Mouse (Mus musculus): ENCODE results near the gene Alg9. TPM values are rescaled to one million over a fixed set of nuclear protein-coding genes. Genes with fewer than 3 reads are reported as not detected.
A peak's percentile ranks its signal among the peaks of the same experiment; 100 is the strongest.

Gene Alg9
- polyA plus RNA-seq, 1 experiment from 2014 or later: 40.8 TPM

DNA sequence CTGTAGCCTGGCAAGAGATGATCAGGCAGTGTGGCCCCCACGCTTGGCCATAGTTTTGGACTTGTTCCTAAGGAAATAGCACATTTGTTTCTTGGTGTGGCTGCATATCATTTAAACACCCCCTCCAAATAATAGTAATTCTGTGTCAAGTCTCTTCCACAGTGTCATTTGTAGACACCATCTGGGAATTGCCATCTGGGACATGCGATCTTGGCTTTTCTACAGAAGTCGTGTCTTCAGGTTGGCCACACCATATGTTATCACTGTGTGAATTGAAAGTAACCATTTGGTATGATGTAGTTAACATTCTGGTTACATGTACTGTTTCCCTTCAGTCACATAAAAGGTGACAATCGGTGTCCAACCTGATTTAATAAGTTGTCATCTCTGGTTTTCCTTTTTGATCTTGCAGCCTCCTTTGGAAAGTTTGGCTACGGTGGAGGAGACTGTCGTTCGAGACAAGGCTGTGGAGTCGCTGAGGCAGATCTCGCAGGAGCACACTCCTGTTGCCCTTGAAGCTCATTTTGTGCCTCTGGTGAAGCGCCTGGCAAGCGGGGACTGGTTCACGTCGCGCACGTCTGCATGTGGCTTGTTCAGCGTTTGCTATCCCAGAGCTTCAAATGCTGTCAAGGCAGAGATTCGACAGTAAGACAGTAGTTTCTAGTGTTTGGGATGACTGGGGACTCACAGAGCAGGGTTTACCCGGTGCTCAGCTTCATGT, 86.5 kb downstream of the Alg9 start:
- ATAC-seq: no peak
- H3K27ac ChIP-seq: no peak overlapping the region
- no peaks in the 10 kb centered on the region for H3K9me3 ChIP-seq
- H3K27me3 ChIP-seq (replicated peaks): no peaks in the 10 kb centered on the region
- WGBS: 93% methylated on average over 18 of the region's 18 CpGs
- H3K36me3 ChIP-seq: peaks cover 31% of the 10 kb centered on the region
- no peak overlapping the region for H3K4me2 ChIP-seq (replicated peaks)
- H3K9ac ChIP-seq: no peak overlapping the region
- no peak overlapping the region for H3K4me3 ChIP-seq (replicated peaks)
- 0 out of 2 replicates have a peak, but pooled peaks cover 4% of the 10 kb centered on the region for H3K4me1 ChIP-seq (replicated peaks)

DNA sequence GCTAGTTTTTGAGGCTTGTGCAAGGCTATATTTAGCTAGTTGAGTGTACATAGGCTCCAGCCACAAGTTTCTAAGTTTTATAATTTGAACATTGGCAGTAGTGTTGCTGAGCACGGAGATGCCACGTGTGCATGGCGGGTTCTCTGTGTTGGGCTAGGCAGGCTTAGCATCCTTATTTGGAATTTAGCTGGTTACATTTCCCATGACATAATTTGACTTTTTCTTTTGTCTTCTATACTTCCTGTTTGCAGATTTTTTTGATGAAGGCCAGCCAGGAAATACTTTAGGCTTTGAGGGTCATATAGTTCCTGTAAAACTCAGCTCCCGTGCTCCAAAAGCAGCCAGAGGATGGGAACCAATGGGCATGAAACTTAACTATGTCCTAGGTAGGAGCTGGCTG, 89.0 kb downstream of the Alg9 start:
- Histone ChIP-seq H3K4me1 (replicated peaks) (no peaks in the 10 kb centered on the region), H3K36me3 (peaks cover 45% of the 10 kb centered on the region), H3K4me3 (replicated peaks) (no peak overlapping the region), H3K9me3 (no peaks in the 10 kb centered on the region), H3K27ac (no peak overlapping the region), H3K27me3 (replicated peaks) (no peaks in the 10 kb centered on the region), H3K4me2 (replicated peaks) (no peak overlapping the region), H3K9ac (no peak overlapping the region)
- WGBS: 85% methylated on average over 4 of the region's 4 CpGs
- no peak for ATAC-seq

- 65% methylated on average over 5 of the region's 5 CpGs for WGBS
- Histone ChIP-seq H3K9me3 (no peaks in the 10 kb centered on the region), H3K27ac (no peak overlapping the region), H3K36me3 (peaks cover 45% of the 10 kb centered on the region), H3K4me1 (replicated peaks) (no peaks in the 10 kb centered on the region), H3K4me3 (replicated peaks) (no peak overlapping the region), H3K27me3 (replicated peaks) (no peaks in the 10 kb centered on the region), H3K4me2 (replicated peaks) (no peak overlapping the region), H3K9ac (no peak overlapping the region)
- ATAC-seq: no peak
Observed at GRCm38 (mm10) chr9:50864877-50865276, 90.1 kb downstream of the Alg9 start.

- Histone ChIP-seq H3K9me3 (no peaks in the 10 kb centered on the region), H3K4me3 (replicated peaks) (no peak overlapping the region), H3K27ac (no peak overlapping the region), H3K4me2 (replicated peaks) (no peak overlapping the region), H3K9ac (no peak overlapping the region), H3K4me1 (replicated peaks) (no peaks in the 10 kb centered on the region), H3K27me3 (replicated peaks) (no peaks in the 10 kb centered on the region), H3K36me3 (peaks cover 45% of the 10 kb centered on the region)
- ATAC-seq: no peak
- 82% methylated on average over 8 of the region's 8 CpGs for WGBS
Observed at GRCm38 (mm10) chr9:50865803-50866202, 91.0 kb downstream of the Alg9 start.

DNA sequence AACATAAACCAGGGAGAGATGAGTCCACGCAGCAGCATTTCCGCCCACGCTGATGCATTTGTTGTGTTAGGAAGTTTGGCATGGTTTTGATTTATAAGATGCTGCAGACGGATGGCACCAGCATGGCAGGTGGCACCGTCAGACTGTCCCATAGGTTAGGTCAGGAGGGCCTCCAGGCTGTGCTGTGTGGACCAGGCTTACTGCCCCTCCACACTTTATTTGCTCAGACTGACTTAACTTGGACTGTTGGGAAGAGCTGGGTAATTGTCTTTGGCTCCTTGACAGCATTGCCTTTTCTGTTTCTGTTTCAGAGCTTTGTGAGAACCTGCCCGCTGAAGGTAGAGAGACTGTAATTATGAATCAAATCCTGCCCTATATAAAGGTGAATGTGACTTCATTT, 92.2 kb downstream of the Alg9 start:
- Histone ChIP-seq H3K27me3 (replicated peaks) (no peaks in the 10 kb centered on the region), H3K4me1 (replicated peaks) (no peaks in the 10 kb centered on the region), H3K9ac (no peak overlapping the region), H3K4me3 (replicated peaks) (no peak overlapping the region), H3K36me3 (peaks cover 40% of the 10 kb centered on the region), H3K9me3 (no peaks in the 10 kb centered on the region), H3K27ac (no peak overlapping the region), H3K4me2 (replicated peaks) (no peak overlapping the region)
- no peak for ATAC-seq
- 93% methylated on average over 6 of the region's 6 CpGs for WGBS

DNA sequence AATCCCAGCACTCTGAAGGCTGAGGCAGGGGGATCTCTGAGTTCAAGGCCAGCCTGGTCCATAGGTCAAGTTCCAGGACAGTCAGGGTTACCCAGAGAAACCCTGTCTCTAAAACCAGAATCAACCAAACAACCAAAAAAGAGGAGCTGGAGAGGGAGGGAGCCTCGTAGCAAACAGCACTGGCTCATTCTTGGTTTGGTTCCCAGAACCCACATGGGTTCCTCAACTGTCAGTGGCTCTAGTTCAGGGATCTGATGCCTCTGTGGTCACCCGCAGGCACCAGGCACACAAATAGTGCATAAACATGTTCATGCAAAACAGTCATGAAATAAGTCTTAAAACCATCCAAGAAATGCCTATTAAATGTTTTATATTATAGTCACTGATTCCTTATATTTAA, 93.4 kb downstream of the Alg9 start:
- Histone ChIP-seq H3K4me3 (replicated peaks) (no peak overlapping the region), H3K9me3 (no peaks in the 10 kb centered on the region), H3K4me1 (replicated peaks) (no peaks in the 10 kb centered on the region), H3K9ac (no peak overlapping the region), H3K4me2 (replicated peaks) (no peak overlapping the region), H3K27ac (no peak overlapping the region), H3K27me3 (replicated peaks) (no peaks in the 10 kb centered on the region), H3K36me3 (peaks cover 35% of the 10 kb centered on the region)
- ATAC-seq: no peak
- 85% methylated on average over 2 of the region's 2 CpGs for WGBS

- no peak for ATAC-seq
- Histone ChIP-seq H3K9ac (no peak overlapping the region), H3K4me3 (replicated peaks) (no peak overlapping the region), H3K27ac (no peak overlapping the region), H3K36me3 (peaks cover 24% of the 10 kb centered on the region), H3K4me1 (replicated peaks) (no peaks in the 10 kb centered on the region), H3K4me2 (replicated peaks) (no peak overlapping the region), H3K9me3 (no peaks in the 10 kb centered on the region), H3K27me3 (replicated peaks) (no peaks in the 10 kb centered on the region)
- 92% methylated on average over 9 of the region's 9 CpGs for WGBS
Observed at GRCm38 (mm10) chr9:50873210-50873609, 98.4 kb downstream of the Alg9 start.

DNA sequence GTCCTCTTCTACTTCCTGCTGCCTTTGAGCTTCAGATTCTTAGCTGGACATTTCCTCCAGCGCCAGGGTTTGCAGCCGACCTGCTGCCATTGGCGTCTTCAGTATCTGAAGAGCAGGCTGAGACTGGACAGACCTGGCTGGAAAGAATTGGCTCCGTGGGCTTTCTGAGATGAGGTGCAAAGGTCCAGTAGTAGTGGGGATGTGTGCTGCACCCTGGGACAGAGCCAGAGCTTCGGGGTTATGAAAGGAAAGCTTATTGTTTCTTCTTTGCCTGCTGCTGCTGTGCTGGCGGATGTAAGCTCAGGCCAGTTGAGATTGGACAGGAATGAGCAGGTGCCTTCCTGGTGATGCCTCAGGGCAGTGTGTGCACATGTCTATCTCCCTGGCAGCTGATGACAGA, 99.2 kb downstream of the Alg9 start:
- H3K36me3 ChIP-seq: peaks cover 20% of the 10 kb centered on the region
- H3K4me1 ChIP-seq (replicated peaks): no peaks in the 10 kb centered on the region
- no peak overlapping the region for H3K27ac ChIP-seq
- 88% methylated on average over 6 of the region's 6 CpGs for WGBS
- ATAC-seq: no peak
- H3K9me3 ChIP-seq: no peaks in the 10 kb centered on the region
- no peak overlapping the region for H3K9ac ChIP-seq
- no peak overlapping the region for H3K4me3 ChIP-seq (replicated peaks)
- no peak overlapping the region for H3K4me2 ChIP-seq (replicated peaks)
- no peaks in the 10 kb centered on the region for H3K27me3 ChIP-seq (replicated peaks)

GRCm38 (mm10) chr9:50875470-50875869, 100.7 kb downstream of the Alg9 start:
- WGBS: 97% methylated on average over 4 of the region's 4 CpGs

GRCm38 (mm10) chr9:50876287-50876686, 101.5 kb downstream of the Alg9 start:
- Histone ChIP-seq H3K4me2 (replicated peaks) (no peak overlapping the region), H3K4me1 (replicated peaks) (no peaks in the 10 kb centered on the region), H3K4me3 (replicated peaks) (no peak overlapping the region), H3K27me3 (replicated peaks) (no peaks in the 10 kb centered on the region), H3K27ac (no peak overlapping the region), H3K9me3 (no peaks in the 10 kb centered on the region), H3K36me3 (peaks cover 26% of the 10 kb centered on the region), H3K9ac (no peak overlapping the region)
- no peak for ATAC-seq
- WGBS: 94% methylated on average over 3 of the region's 3 CpGs

More at GRCm38 (mm10) chr9:50875470-50875869, 100.7 kb downstream of the Alg9 start:
- Histone ChIP-seq H3K9me3 (no peaks in the 10 kb centered on the region), H3K36me3 (peaks cover 22% of the 10 kb centered on the region), H3K4me2 (replicated peaks) (no peak overlapping the region), H3K27ac (no peak overlapping the region), H3K4me3 (replicated peaks) (no peak overlapping the region), H3K4me1 (replicated peaks) (no peaks in the 10 kb centered on the region), H3K9ac (no peak overlapping the region), H3K27me3 (replicated peaks) (no peaks in the 10 kb centered on the region)
- ATAC-seq: no peak

DNA sequence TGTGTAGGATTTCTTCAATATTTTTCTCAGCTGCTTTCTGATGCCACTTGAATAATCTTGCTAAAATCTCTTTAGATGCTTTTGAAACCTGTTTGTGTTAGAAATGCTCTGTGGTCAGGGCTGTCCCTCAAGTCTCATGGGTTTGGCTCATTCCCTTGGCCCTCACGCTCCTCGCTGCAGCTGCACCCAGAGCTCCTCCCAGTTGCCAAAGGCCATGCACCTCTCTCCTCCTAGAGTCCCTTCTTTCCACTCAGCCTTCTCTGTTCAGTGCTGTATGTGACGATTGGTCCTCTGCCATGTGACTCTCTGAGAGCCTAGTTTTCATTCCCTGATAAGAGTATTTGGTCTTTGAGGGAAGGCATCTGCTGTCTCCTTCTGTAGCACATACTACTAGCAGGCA, 102.6 kb downstream of the Alg9 start:
- Histone ChIP-seq H3K4me1 (replicated peaks) (no peaks in the 10 kb centered on the region), H3K4me3 (replicated peaks) (no peak overlapping the region), H3K36me3 (peaks cover 26% of the 10 kb centered on the region), H3K4me2 (replicated peaks) (no peak overlapping the region), H3K27ac (no peak overlapping the region), H3K9ac (no peak overlapping the region), H3K27me3 (replicated peaks) (no peaks in the 10 kb centered on the region), H3K9me3 (no peaks in the 10 kb centered on the region)
- no peak for ATAC-seq
- 77% methylated on average over 3 of the region's 3 CpGs for WGBS

DNA sequence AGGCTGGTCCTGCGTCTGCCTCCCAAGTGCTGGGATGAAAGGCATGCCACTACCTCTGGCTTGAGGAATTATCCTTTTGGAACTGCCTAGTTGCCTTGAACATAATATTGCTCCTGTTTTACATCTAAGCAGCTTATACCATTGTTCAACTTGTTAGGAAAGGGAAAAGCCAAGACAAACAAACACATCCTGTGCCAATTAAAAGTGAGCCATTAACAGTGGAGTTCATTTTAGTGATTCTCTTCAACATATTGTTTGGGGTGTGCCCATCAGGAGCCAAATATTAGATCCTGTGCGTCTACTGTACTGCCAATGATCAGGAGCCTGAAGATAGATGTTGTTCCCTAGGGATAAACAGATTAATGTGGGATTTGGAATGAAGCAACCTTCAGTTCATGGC, 107.4 kb downstream of the Alg9 start:
- peaks cover 12% of the 10 kb centered on the region; the same call in 1 of the 2 replicates for H3K36me3 ChIP-seq
- 80% methylated on average over 2 of the region's 2 CpGs for WGBS
- H3K27me3 ChIP-seq (replicated peaks): no peaks in the 10 kb centered on the region
- no peak overlapping the region for H3K4me3 ChIP-seq (replicated peaks)
- H3K9me3 ChIP-seq: no peaks in the 10 kb centered on the region
- H3K4me1 ChIP-seq (replicated peaks): peaks cover 22% of the 10 kb centered on the region
- H3K27ac ChIP-seq: no peak overlapping the region
- no peak for ATAC-seq
- H3K4me2 ChIP-seq (replicated peaks): no peak overlapping the region
- no peak overlapping the region for H3K9ac ChIP-seq

GRCm38 (mm10) chr9:50884093-50884492, 109.3 kb downstream of the Alg9 start:
- Histone ChIP-seq H3K4me2 (replicated peaks) (no peak overlapping the region), H3K27ac (no peak overlapping the region), H3K27me3 (replicated peaks) (no peaks in the 10 kb centered on the region), H3K4me1 (replicated peaks) (peaks cover 28% of the 10 kb centered on the region), H3K9me3 (no peaks in the 10 kb centered on the region), H3K36me3 (peaks cover 12% of the 10 kb centered on the region; the same call in 1 of the 2 replicates), H3K4me3 (replicated peaks) (no peak overlapping the region), H3K9ac (0 out of 2 replicates have a peak overlapping the region, but pooled peaks have one; percentile 6)
- ATAC-seq: no peak
- WGBS: 78% methylated on average over 8 of the region's 8 CpGs

All from intestine, embryonic 15.5 days (tissue).